Comparison of ENCODE assay signal across 8 mouse cellular contexts in genomic region chr5:140383559-140383958, GRCm38 (mm10). TPM values are rescaled to one million over a fixed set of nuclear protein-coding genes. Genes with fewer than 3 reads are reported as not detected.
DNase-seq lines count a peak whose midpoint lies in the region; ATAC-seq lines count a peak whose summit lies in the region.

No protein-coding gene starts in this region.

- H3K4me3 ChIP-seq in midbrain, embryonic 11.5 days (ENCODE audit: low read depth, low read length): no peak overlapping the region
- no peak overlapping the region for H3K4me3 ChIP-seq in midbrain, embryonic 14.5 days (replicated peaks; ENCODE audit: low read depth, low read length)
- H3K4me3 ChIP-seq in embryonic facial prominence, embryonic 11.5 days (ENCODE audit: low read depth, low read length): no peak overlapping the region
- no peak overlapping the region for H3K4me3 ChIP-seq in neural tube, embryonic 12.5 days

- WGBS in midbrain, embryonic 11.5 days: 16% methylated on average over 7 of the region's 7 CpGs
- WGBS in midbrain, embryonic 14.5 days: 17% methylated on average over 7 of the region's 7 CpGs
- 8% methylated on average over 7 of the region's 7 CpGs for WGBS in embryonic facial prominence, embryonic 11.5 days
- WGBS in neural tube, embryonic 12.5 days: 24% methylated on average over 7 of the region's 7 CpGs

- H3K9me3 ChIP-seq in midbrain, embryonic 11.5 days (ENCODE audit: control insufficient read depth, low read length): no peaks in the 10 kb centered on the region
- H3K9me3 ChIP-seq in midbrain, embryonic 14.5 days (ENCODE audit: control insufficient read depth, low read length): no peaks in the 10 kb centered on the region
- no peaks in the 10 kb centered on the region for H3K9me3 ChIP-seq in embryonic facial prominence, embryonic 11.5 days (replicated peaks; ENCODE audit: control insufficient read depth, low read length)
- H3K9me3 ChIP-seq in neural tube, embryonic 12.5 days: no peaks in the 10 kb centered on the region

- no peak overlapping the region for H3K4me2 ChIP-seq in midbrain, embryonic 11.5 days
- no peak overlapping the region for H3K4me2 ChIP-seq in midbrain, embryonic 14.5 days (ENCODE audit: low read length)
- H3K4me2 ChIP-seq in embryonic facial prominence, embryonic 11.5 days (ENCODE audit: low read depth, low read length): peak overlapping the region; percentile 7; the same call in 1 of the 2 replicates
- H3K4me2 ChIP-seq in neural tube, embryonic 12.5 days (replicated peaks): 0 out of 2 replicates have a peak overlapping the region, but pooled peaks have one; percentile 5

- intact Hi-C loops in gastrocnemius, postnatal 36 days (cut with DNase I): no loop called here

- no peak for ATAC-seq in midbrain, embryonic 11.5 days (ENCODE audit: low FRiP score)
- no peak for ATAC-seq in midbrain, embryonic 14.5 days (ENCODE audit: low FRiP score, low TSS enrichment)
- peak; percentile 79 for ATAC-seq in embryonic facial prominence, embryonic 11.5 days (replicated peaks; ENCODE audit: insufficient number of reproducible peaks, low FRiP score, low TSS enrichment, low read depth)
- no peak for ATAC-seq in neural tube, embryonic 12.5 days (ENCODE audit: low FRiP score, low read depth)

- no peak for DNase-seq in midbrain, embryonic 11.5 days (ENCODE audit: low spot score, missing footprints)
- no peak for DNase-seq in midbrain, embryonic 14.5 days
- DNase-seq in embryonic facial prominence, embryonic 11.5 days (ENCODE audit: low spot score): peak; percentile 52
- DNase-seq in kidney, postnatal 4 days: peak; percentile 34 to 60
- no peak for DNase-seq in gastrocnemius, postnatal 36 days
- no peak for DNase-seq in adrenal gland, adult 8-10 months
- no peak for DNase-seq in adrenal gland, adult 2 months

- H3K27me3 ChIP-seq in midbrain, embryonic 11.5 days (ENCODE audit: control insufficient read depth, insufficient read depth, low read length): no peaks in the 10 kb centered on the region
- no peaks in the 10 kb centered on the region for H3K27me3 ChIP-seq in midbrain, embryonic 14.5 days (ENCODE audit: control insufficient read depth, insufficient read depth, low read length)
- no peaks in the 10 kb centered on the region for H3K27me3 ChIP-seq in embryonic facial prominence, embryonic 11.5 days (ENCODE audit: control insufficient read depth, insufficient read depth, low read length)
- H3K27me3 ChIP-seq in neural tube, embryonic 12.5 days (replicated peaks): no peaks in the 10 kb centered on the region

- 0 out of 2 replicates have a peak overlapping the region, but pooled peaks have one; percentile 2 for H3K9ac ChIP-seq in midbrain, embryonic 11.5 days (ENCODE audit: low read length)
- H3K9ac ChIP-seq in midbrain, embryonic 14.5 days (replicated peaks; ENCODE audit: low read length): no peak overlapping the region
- peak overlapping the region; percentile 22; the same call in 1 of the 2 replicates for H3K9ac ChIP-seq in embryonic facial prominence, embryonic 11.5 days (replicated peaks; ENCODE audit: low read length)
- no peak overlapping the region for H3K9ac ChIP-seq in neural tube, embryonic 12.5 days

- no peaks in the 10 kb centered on the region for H3K36me3 ChIP-seq in midbrain, embryonic 11.5 days (ENCODE audit: control insufficient read depth, insufficient read depth, low read length)
- H3K36me3 ChIP-seq in midbrain, embryonic 14.5 days (ENCODE audit: control insufficient read depth, insufficient read depth, low read length): no peaks in the 10 kb centered on the region
- H3K36me3 ChIP-seq in embryonic facial prominence, embryonic 11.5 days (replicated peaks; ENCODE audit: control insufficient read depth, insufficient read depth, low read depth, low read length): no peaks in the 10 kb centered on the region
- no peaks in the 10 kb centered on the region for H3K36me3 ChIP-seq in neural tube, embryonic 12.5 days

- peaks cover 15% of the 10 kb centered on the region for H3K4me1 ChIP-seq in midbrain, embryonic 11.5 days (ENCODE audit: control insufficient read depth, insufficient read depth, low read length)
- H3K4me1 ChIP-seq in midbrain, embryonic 14.5 days (ENCODE audit: control insufficient read depth, insufficient read depth, low read length): peaks cover 10% of the 10 kb centered on the region
- H3K4me1 ChIP-seq in embryonic facial prominence, embryonic 11.5 days (ENCODE audit: control insufficient read depth, insufficient read depth, low read length): peaks cover 3% of the 10 kb centered on the region
- peaks cover 16% of the 10 kb centered on the region for H3K4me1 ChIP-seq in neural tube, embryonic 12.5 days

- H3K27ac ChIP-seq in midbrain, embryonic 11.5 days (ENCODE audit: low read depth, low read length): peak overlapping the region; percentile 25
- H3K27ac ChIP-seq in midbrain, embryonic 14.5 days (replicated peaks; ENCODE audit: low read depth, low read length): no peak overlapping the region
- peak overlapping the region; percentile 78; the same call in 1 of the 2 replicates for H3K27ac ChIP-seq in embryonic facial prominence, embryonic 11.5 days (replicated peaks; ENCODE audit: low read depth, low read length)
- H3K27ac ChIP-seq in neural tube, embryonic 12.5 days: no peak overlapping the region

RNA-seq across cellular contexts. Expression of gene Snx8, which starts 5.5 kb away (rescaled TPM):
- polyA plus RNA-seq in midbrain, embryonic 11.5 days (2014; fragmentation: Nextera tagmentation; extraction: Ambion mirVana): 7.4 and 9.9 TPM in 2 replicates
- polyA plus RNA-seq in midbrain, embryonic 14.5 days (2014; fragmentation: Nextera tagmentation; extraction: Ambion mirVana): 13.4 and 19.4 TPM in 2 replicates
- 6.9 and 7.4 TPM in 2 replicates for polyA plus RNA-seq in embryonic facial prominence, embryonic 11.5 days (2014; fragmentation: Nextera tagmentation; extraction: Ambion mirVana)
- polyA plus RNA-seq in neural tube, embryonic 12.5 days (2016; fragmentation: Nextera tagmentation; extraction: Ambion mirVana): 18.2 and 19.1 TPM in 2 replicates
- total RNA-seq in gastrocnemius, postnatal 36 days (2021): 10 to 100 TPM in 1 of 2 experiments, 1 to 10 TPM in 1; 7.3 to 10.5 TPM
- 10 to 100 TPM; 14.8 to 21.0 (median 18.5) TPM for total RNA-seq in adrenal gland, adult 8-10 months (2022)
- total RNA-seq in adrenal gland, adult 2 months (2021): 10 to 100 TPM; 13.9 to 19.1 TPM
- polyA plus RNA-seq in adrenal gland, adult 2 months (2012; rRNA removed): 12.4 and 12.8 TPM in 2 replicates

RNA-seq across cellular contexts. Expression of gene Eif3b, which starts 35.6 kb away (rescaled TPM):
- 163 and 166 TPM in 2 replicates for polyA plus RNA-seq in midbrain, embryonic 11.5 days (2014; fragmentation: Nextera tagmentation; extraction: Ambion mirVana)
- polyA plus RNA-seq in midbrain, embryonic 14.5 days (2014; fragmentation: Nextera tagmentation; extraction: Ambion mirVana): 77.8 and 90.6 TPM in 2 replicates
- polyA plus RNA-seq in embryonic facial prominence, embryonic 11.5 days (2014; fragmentation: Nextera tagmentation; extraction: Ambion mirVana): 210 and 215 TPM in 2 replicates
- polyA plus RNA-seq in neural tube, embryonic 12.5 days (2016; fragmentation: Nextera tagmentation; extraction: Ambion mirVana): 167 and 170 TPM in 2 replicates
- total RNA-seq in gastrocnemius, postnatal 36 days (2021): 10 to 100 TPM; 76.1 to 76.8 TPM
- 100 to 1,000 TPM; 162 to 201 (median 183) TPM for total RNA-seq in adrenal gland, adult 8-10 months (2022)
- 100 to 1,000 TPM; 161 to 186 TPM for total RNA-seq in adrenal gland, adult 2 months (2021)
- polyA plus RNA-seq in adrenal gland, adult 2 months (2012; rRNA removed): 86.3 and 128 TPM in 2 replicates

RNA-seq across cellular contexts. Expression of gene Mrm2, which starts 51.9 kb away (rescaled TPM):
- polyA plus RNA-seq in midbrain, embryonic 11.5 days (2014; fragmentation: Nextera tagmentation; extraction: Ambion mirVana): 21.4 and 22.4 TPM in 2 replicates
- 20.3 and 22.5 TPM in 2 replicates for polyA plus RNA-seq in midbrain, embryonic 14.5 days (2014; fragmentation: Nextera tagmentation; extraction: Ambion mirVana)
- polyA plus RNA-seq in embryonic facial prominence, embryonic 11.5 days (2014; fragmentation: Nextera tagmentation; extraction: Ambion mirVana): 21.6 and 23.4 TPM in 2 replicates
- polyA plus RNA-seq in neural tube, embryonic 12.5 days (2016; fragmentation: Nextera tagmentation; extraction: Ambion mirVana): 18.1 and 18.6 TPM in 2 replicates
- total RNA-seq in gastrocnemius, postnatal 36 days (2021): 1 to 10 TPM; 5.7 to 6.1 TPM
- 10 to 100 TPM; 18.8 to 22.4 (median 21.2) TPM for total RNA-seq in adrenal gland, adult 8-10 months (2022)
- 10 to 100 TPM in 1 of 2 experiments, 1 to 10 TPM in 1; 9.2 to 22.6 TPM for total RNA-seq in adrenal gland, adult 2 months (2021)
- polyA plus RNA-seq in adrenal gland, adult 2 months (2012; rRNA removed): 9.6 and 10.1 TPM in 2 replicates

Comparison
In these comparisons a context has a peak if more than half of its experiments do, and no peak if none do; other contexts are left out.
1. H3K27ac ChIP-seq: peak in midbrain, embryonic 11.5 days (single experiment) and embryonic facial prominence, embryonic 11.5 days (single experiment); none in midbrain, embryonic 14.5 days (single experiment) and neural tube, embryonic 12.5 days (single experiment).
2. H3K9ac ChIP-seq: peak in midbrain, embryonic 11.5 days (single experiment) and embryonic facial prominence, embryonic 11.5 days (single experiment); none in midbrain, embryonic 14.5 days (single experiment) and neural tube, embryonic 12.5 days (single experiment).
3. DNase-seq: peak in embryonic facial prominence, embryonic 11.5 days (single experiment) and kidney, postnatal 4 days (2 of 2); none in midbrain, embryonic 11.5 days (single experiment), midbrain, embryonic 14.5 days (single experiment), gastrocnemius, postnatal 36 days (0 of 2), adrenal gland, adult 8-10 months (single experiment) and adrenal gland, adult 2 months (single experiment).
4. H3K4me2 ChIP-seq: peak in embryonic facial prominence, embryonic 11.5 days (single experiment) and neural tube, embryonic 12.5 days (single experiment); none in midbrain, embryonic 11.5 days (single experiment) and midbrain, embryonic 14.5 days (single experiment).